Mouse (Mus musculus) midbrain, embryonic 12.5 days (tissue): ENCODE data around the gene Pacsin3. TPM values are rescaled to one million over a fixed set of nuclear protein-coding genes. Genes with fewer than 3 reads are reported as not detected.

Experiments used
- ATAC-seq: fragments of 200-750 bp; cut with Nextera tagmentation; 2 replicates; pipeline ENCODE4 v1.8.0; 2017; ENCODE audit warnings: low read depth, moderate TSS enrichment, moderate library complexity; ENCODE audit not compliant: low FRiP score
- H3K27ac ChIP-seq: fragments of 300-500 bp; sonication (generic); replicated peaks from 2 replicates; pipeline ENCODE4 v1.5.1; 2016; ENCODE audit warnings: mild to moderate bottlenecking
- H3K27me3 ChIP-seq: fragments of 300-500 bp; sonication (generic); 2 replicates; pipeline ENCODE4 v1.6.1; 2016; ENCODE audit warnings: mild to moderate bottlenecking
- H3K36me3 ChIP-seq: fragments of 300-500 bp; sonication (generic); 2 replicates; pipeline ENCODE4 v1.6.1; 2016
- H3K4me1 ChIP-seq: fragments of 300-500 bp; sonication (generic); 2 replicates; pipeline ENCODE4 v1.6.1; 2016
- H3K4me2 ChIP-seq: fragments of 300-500 bp; sonication (generic); replicated peaks from 2 replicates; pipeline ENCODE4 v1.6.1; 2016; ENCODE audit warnings: mild to moderate bottlenecking, moderate library complexity
- H3K4me3 ChIP-seq: fragments of 300-500 bp; sonication (generic); 2 replicates; pipeline ENCODE4 v1.5.1; 2016; ENCODE audit warnings: mild to moderate bottlenecking
- H3K9ac ChIP-seq: fragments of 300-500 bp; sonication (generic); replicated peaks from 2 replicates; pipeline ENCODE4 v1.6.1; 2016; ENCODE audit warnings: mild to moderate bottlenecking, moderate library complexity
- H3K9me3 ChIP-seq: fragments of 300-500 bp; sonication (generic); 2 replicates; pipeline ENCODE4 v1.6.1; 2016; ENCODE audit warnings: mild to moderate bottlenecking
- WGBS: fragments of 180-500 bp; shearing (Covaris S2); methylation state at CpG from one replicate; pipeline ENCODE4 v1.1.7; 2016; 5-methylcytosine and 5-hydroxymethylcytosine counted together
- polyA plus RNA-seq: library from polyadenylated mRNA; unstranded; fragments of >200 nt; fragmentation: Nextera tagmentation; extraction: Ambion mirVana; gene quantifications from 2 replicates; pipeline ENCODE4 v1.2.1, GENCODE M21; 2016

Gene Pacsin3
- polyA plus RNA-seq, 1 experiment from 2014 or later: 31.0 TPM

DNA sequence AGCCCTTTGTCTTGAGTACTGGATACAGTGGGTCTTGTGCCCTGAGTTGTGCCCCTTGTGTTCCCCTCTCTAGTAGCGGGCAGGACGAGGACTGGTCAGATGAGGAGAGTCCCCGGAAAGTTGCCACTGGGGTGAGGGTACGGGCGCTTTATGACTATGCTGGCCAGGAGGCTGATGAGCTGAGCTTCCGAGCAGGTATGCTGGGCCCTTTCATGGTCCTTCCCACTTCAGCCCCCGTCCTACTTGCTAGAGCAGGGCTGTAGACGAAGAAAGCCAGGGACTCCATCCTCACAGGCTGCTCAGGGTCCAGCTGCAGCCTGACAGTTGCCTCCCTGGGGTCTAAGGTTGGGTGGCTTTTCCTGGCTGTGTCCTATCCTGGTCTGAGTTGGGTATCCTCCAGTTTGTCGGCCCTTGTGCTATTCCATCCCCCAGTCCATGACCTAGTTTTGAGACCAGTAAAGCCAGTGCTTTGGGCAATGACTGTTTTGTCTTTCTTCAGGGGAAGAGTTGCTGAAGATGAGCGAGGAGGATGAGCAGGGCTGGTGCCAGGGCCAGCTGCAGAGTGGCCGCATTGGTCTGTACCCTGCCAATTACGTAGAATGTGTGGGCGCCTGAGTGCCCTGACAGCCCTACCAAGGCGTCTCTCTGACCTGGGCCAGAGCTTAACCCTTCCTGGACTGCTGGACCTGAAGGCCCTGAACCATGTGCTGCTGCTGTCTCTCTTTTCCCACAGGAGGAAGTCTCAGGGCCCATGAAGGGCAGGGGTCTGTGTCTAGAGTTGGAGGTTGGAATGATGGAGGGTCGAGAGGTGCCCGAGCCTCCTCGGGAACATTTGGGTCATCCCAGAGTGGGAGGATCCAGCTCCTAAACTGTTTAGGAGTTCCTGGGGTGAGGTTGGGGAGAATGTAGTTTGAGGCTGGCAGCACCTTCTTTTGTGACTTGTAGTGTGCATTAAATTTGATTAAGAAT lies 8.2 kb downstream of the Pacsin3 start:
- Histone ChIP-seq H3K27me3 (no peaks in the 10 kb centered on the region), H3K4me3 (peak overlapping the region; percentile 85), H3K9me3 (no peaks in the 10 kb centered on the region), H3K4me1 (peaks cover 17% of the 10 kb centered on the region), H3K27ac (peak overlapping the region; percentile 92), H3K9ac (peak overlapping the region; percentile 58), H3K36me3 (peaks cover 36% of the 10 kb centered on the region), H3K4me2 (peak overlapping the region; percentile 86)
- 92% methylated on average over 17 of the region's 17 CpGs for WGBS
- no peak for ATAC-seq

DNA sequence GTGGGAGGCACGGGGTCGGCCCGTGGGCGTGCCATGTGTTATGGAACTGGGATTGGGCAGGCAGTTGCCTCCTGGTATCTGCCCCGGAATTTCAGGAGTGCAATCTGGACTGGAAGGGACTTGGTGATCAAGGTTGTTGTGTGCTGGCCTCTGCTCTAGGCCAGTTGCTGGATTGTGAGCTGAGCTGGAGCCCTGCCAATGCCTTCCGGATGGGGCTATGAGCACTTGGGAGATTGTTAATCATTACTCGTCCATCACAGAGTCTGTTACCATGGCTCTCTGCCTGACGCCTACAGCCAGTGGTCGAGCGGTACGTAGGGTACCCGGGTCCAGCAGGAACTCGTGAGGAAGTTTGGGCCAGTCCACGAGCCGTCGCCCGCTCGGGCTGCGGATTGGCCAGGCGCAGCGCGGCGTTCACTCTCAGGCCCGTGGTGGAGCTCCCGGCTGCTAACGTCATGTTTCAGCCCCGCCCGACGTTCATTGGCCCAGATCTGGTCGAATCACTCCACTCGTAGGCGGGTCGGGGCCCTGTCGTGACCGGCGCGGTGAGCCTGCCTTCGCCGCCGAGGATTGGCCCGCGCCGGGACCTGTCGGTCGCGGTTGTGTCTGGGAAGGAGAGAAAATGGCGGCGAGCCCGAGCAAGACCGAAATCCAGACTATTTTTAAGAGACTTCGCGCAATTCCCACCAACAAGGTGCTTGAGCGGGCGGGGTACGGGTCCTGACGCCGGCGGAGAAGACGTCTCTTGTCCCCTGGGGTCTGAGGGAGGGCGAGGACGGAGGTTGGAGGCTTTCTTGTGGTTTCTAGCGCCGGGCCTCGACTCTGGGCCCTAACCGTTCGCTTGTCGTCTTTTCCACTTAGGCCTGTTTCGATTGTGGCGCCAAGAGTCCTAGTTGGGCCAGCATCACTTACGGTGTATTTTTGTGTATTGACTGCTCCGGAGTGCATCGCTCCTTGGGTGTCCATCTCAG lies 9.2 kb downstream of the Pacsin3 start, which contains the start of gene Arfgap2:
TSS of gene Arfgap2 (plus strand) at position 264 of the 971 bp plus-strand sequence.
- Histone ChIP-seq H3K27me3 (no peaks in the 10 kb centered on the region), H3K36me3 (peaks cover 46% of the 10 kb centered on the region), H3K27ac (peak within 1 kb of the TSS; percentile 92), H3K9me3 (no peaks in the 10 kb centered on the region), H3K4me1 (peaks cover 17% of the 10 kb centered on the region), H3K4me2 (peak within 1 kb of the TSS; percentile 86), H3K4me3 (peak within 1 kb of the TSS; percentile 85), H3K9ac (peak within 1 kb of the TSS; percentile 89)
- ATAC-seq: peak; percentile 99
- WGBS: 3% methylated on average over 72 of the region's 72 CpGs

DNA sequence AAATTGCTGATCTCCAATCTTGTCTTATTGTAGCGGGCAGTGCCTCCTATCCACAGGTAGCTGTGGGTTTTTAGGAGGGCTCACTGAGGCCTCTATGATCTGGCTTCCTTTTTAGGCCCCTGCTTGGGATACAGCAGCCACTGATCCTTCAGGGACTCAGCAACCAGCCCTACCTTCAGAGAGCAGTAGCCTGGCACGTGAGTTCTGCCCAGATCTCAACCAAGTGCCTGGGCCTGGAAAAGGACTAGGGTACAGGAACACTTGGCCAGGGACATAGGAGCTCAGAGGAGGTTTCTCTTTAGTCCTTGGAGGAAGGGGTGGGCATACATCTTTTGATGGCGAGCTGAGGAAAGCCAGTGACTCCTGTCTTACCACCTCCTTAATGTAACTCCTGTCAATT lies 12.3 kb downstream of the Pacsin3 start:
- Histone ChIP-seq H3K4me1 (peaks cover 17% of the 10 kb centered on the region), H3K9ac (no peak overlapping the region), H3K9me3 (no peaks in the 10 kb centered on the region), H3K4me2 (no peak overlapping the region), H3K36me3 (peaks cover 66% of the 10 kb centered on the region), H3K27me3 (no peaks in the 10 kb centered on the region), H3K27ac (no peak overlapping the region), H3K4me3 (no peak overlapping the region)
- 94% methylated on average over 3 of the region's 3 CpGs for WGBS
- ATAC-seq: no peak

DNA sequence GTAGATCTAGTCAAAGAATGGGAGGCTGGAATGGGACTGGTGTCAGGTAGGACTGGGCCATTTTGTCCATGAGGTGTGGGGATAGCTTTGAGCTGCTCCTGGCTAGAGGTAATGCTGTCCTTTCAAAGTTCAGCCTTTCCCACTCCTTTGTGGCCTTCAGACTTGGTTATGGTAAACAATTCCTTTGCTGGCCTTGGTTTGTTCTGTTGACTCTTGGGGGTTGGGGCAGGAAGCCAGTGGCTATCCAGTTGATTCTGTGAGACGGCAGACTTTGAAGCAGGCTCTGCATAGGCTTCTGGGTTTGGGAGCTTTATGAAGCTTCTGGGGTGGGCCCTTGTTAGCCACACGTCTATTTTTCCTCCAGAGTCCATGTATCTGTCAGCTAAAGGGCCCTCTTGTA lies 13.0 kb downstream of the Pacsin3 start:
- H3K9ac ChIP-seq: no peak overlapping the region
- peaks cover 17% of the 10 kb centered on the region for H3K4me1 ChIP-seq
- WGBS: 83% methylated on average over 2 of the region's 2 CpGs
- H3K36me3 ChIP-seq: peaks cover 70% of the 10 kb centered on the region
- H3K4me2 ChIP-seq: no peak overlapping the region
- H3K27me3 ChIP-seq: no peaks in the 10 kb centered on the region
- H3K9me3 ChIP-seq: no peaks in the 10 kb centered on the region
- no peak overlapping the region for H3K4me3 ChIP-seq
- no peak for ATAC-seq
- H3K27ac ChIP-seq: no peak overlapping the region

DNA sequence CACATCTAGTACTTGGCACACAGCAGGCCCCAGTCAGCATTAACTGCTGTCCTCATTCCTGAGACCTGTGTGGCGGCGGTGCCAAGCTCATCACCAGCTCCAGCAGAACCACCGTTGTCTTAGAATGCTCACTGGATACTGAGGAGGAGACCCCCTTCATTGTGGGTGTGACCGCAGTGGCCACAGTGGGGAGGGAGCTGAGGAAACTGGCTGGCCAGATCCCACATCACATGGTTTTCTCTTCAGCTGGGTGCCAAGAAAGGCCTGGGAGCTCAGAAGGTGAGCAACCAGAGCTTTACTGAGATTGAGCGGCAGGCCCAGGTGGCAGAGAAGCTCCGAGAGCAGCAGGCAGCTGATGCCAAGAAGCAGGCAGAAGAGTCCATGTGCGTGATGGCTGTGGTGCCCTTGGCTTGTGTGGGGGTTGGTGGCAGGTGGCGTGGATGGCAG lies 14.0 kb downstream of the Pacsin3 start:
- Histone ChIP-seq H3K9me3 (no peaks in the 10 kb centered on the region), H3K4me3 (no peak overlapping the region), H3K4me2 (no peak overlapping the region), H3K36me3 (peaks cover 80% of the 10 kb centered on the region), H3K27ac (no peak overlapping the region), H3K27me3 (no peaks in the 10 kb centered on the region), H3K4me1 (peaks cover 10% of the 10 kb centered on the region), H3K9ac (no peak overlapping the region)
- WGBS: 96% methylated on average over 8 of the region's 8 CpGs
- ATAC-seq: no peak

DNA sequence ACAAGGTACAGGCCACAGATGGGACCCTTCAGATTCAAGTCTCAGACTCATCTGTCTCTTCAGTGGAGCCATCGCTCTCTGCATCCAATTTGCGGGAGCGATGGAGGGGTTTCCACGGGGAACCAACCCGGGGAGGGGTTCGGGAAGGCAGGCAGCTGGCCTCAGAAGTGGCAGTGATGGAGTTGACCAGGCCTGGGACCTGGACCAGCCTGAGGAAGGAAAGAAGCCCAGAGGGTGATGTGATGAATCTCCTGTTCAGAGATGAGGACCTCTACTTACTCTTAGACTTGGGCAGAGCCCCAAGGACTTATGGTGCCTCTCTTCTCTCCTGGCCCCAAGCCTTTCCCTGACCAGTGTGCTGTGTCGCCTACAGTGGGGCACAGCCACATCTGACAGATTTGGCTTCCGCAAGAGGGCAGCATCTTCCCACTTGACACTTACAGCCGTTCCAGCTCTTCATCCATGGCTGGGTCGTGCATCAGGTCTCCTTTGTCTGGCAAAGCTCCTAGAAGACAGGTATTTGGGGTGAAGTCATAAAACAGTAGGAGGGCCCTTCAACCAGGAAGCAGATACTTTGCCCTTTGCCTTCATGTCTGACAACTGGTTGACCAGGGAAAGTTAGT lies 23.1 kb downstream of the Pacsin3 start:
- H3K36me3 ChIP-seq: peaks cover 38% of the 10 kb centered on the region

DNA sequence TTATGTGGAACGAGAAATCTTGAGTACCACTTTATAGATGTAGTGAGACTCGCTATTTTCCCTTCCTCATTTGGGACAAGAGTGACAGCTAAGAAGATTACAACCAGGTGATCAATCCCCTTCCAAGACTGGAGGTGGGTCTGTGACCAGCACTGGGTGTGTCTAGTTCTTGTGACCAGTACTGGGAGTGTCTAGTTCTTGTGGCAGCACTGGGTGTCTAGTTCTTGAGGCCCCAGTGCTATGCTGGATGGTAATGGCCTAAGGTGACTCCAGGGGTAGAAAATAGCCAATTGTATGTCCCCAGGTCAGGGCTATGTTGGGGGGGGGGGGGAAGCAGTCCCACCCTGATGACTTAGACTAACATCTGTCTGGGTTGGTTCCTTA lies 23.6 kb downstream of the Pacsin3 start:
- Histone ChIP-seq H3K27ac (no peak overlapping the region), H3K4me1 (peaks cover 2% of the 10 kb centered on the region; the same call in 1 of the 2 replicates), H3K9me3 (no peaks in the 10 kb centered on the region), H3K4me2 (no peak overlapping the region), H3K4me3 (no peak overlapping the region), H3K27me3 (no peaks in the 10 kb centered on the region), H3K9ac (no peak overlapping the region), H3K36me3 (peaks cover 33% of the 10 kb centered on the region)
- ATAC-seq: no peak
- WGBS: 81% methylated on average over 2 of the region's 2 CpGs

More for the DNA sequence above, 23.1 kb downstream of the Pacsin3 start:
- WGBS: 47% methylated on average over 10 of the region's 10 CpGs
- Histone ChIP-seq H3K27me3 (no peaks in the 10 kb centered on the region), H3K9ac (no peak overlapping the region), H3K4me1 (no peaks in the 10 kb centered on the region), H3K4me3 (no peak overlapping the region), H3K27ac (no peak overlapping the region), H3K9me3 (no peaks in the 10 kb centered on the region), H3K4me2 (no peak overlapping the region)
- peak; percentile 67 for ATAC-seq

DNA sequence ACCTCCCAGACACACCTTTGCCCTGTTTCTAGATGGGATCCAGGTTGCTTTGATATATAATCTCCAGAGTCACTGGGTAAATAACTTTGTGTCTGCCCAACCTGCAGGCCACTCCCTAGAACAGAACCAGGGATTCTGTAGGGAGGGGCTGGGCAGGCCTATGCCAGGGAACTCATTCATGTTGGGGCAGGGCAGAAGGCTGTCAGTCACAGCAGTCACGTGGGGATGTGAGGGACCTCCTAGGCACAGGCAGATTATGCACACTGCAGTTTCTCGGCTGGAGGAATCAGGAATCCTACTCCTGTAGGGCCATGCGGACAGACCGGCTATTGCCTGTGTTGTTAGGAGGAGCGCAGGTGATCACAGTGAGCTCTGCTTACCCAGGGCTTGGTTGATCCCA lies 25.6 kb downstream of the Pacsin3 start:
- Histone ChIP-seq H3K27me3 (no peaks in the 10 kb centered on the region), H3K4me3 (no peak overlapping the region), H3K4me2 (no peak overlapping the region), H3K9me3 (no peaks in the 10 kb centered on the region), H3K36me3 (peaks cover 13% of the 10 kb centered on the region; the same call in 1 of the 2 replicates), H3K9ac (0 out of 2 replicates have a peak overlapping the region, but pooled peaks have one; percentile 15), H3K27ac (no peak overlapping the region), H3K4me1 (peaks cover 3% of the 10 kb centered on the region; the same call in 1 of the 2 replicates)
- ATAC-seq: peak; percentile 48; the same call in 1 of the 2 replicates
- 51% methylated on average over 5 of the region's 5 CpGs for WGBS

DNA sequence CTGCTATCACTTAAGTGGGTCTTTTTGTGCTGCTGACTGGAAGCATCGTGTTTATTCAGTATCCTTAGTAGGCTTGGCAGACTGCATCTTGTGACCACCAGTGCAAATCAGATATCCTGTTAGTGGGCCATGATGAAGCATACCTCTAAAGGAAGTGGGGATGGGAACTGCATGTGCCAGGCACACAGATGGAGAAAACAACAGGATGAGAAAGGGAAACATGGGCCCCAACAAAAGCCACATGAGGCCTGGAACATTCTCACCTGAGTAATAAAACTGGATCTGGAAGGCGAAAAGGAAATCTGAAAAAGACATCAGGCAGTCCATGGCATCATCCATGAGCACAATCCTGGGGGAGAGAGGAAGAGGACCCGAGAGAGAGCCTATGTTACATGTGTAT lies 28.2 kb downstream of the Pacsin3 start:
- Histone ChIP-seq H3K4me3 (no peak overlapping the region), H3K9ac (no peak overlapping the region), H3K27me3 (no peaks in the 10 kb centered on the region), H3K4me1 (peaks cover 3% of the 10 kb centered on the region; the same call in 1 of the 2 replicates), H3K9me3 (no peaks in the 10 kb centered on the region), H3K36me3 (0 out of 2 replicates have a peak, but pooled peaks cover 4% of the 10 kb centered on the region), H3K27ac (no peak overlapping the region), H3K4me2 (no peak overlapping the region)
- WGBS: 94% methylated on average over 3 of the region's 3 CpGs
- no peak for ATAC-seq

DNA sequence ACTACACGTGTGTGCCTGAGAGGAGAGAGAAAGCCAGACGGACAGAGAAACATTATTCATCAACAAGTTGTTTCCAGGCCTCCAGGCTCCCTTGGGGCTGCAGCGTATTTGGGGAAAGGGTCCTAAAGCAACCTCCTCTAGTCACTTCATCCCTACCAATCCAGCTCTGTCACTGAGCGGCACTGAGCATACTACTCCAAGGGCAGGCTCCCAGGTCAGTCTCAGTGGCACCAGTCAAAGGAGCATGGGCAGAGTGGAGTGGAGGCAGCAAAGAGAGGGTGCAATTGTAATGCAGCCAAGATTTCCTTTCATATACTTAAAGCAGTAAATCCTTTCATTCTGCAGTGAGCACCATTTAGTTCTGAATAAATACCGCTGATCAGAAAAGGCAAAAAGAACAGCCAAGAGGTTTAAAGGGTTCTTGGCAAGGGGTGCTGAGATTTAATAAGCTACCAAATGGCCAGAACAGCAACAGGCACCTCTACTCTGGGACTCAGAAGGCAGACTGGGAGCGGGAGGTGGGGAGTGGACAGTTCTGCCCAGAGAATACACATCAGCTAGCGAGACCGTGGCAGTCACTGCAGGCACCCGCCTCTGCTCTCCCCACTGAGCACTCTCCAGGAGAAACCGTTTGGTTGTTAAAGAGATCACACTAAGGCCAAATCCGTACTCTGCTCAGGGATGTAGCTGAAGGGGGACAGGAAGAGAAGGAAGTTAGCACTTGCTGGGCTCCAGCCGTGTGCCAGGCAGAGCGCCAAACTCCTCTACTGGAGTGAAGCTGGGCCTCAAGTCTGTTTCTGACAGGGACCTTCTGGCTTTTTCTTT lies 28.8 kb downstream of the Pacsin3 start:
- no peak overlapping the region for H3K9ac ChIP-seq
- no peaks in the 10 kb centered on the region for H3K27me3 ChIP-seq
- 68% methylated on average over 13 of the region's 13 CpGs for WGBS
- H3K9me3 ChIP-seq: no peaks in the 10 kb centered on the region
- no peak for ATAC-seq
- H3K4me3 ChIP-seq: no peak overlapping the region
- peaks cover 3% of the 10 kb centered on the region; the same call in 1 of the 2 replicates for H3K4me1 ChIP-seq
- H3K36me3 ChIP-seq: 0 out of 2 replicates have a peak, but pooled peaks cover 4% of the 10 kb centered on the region
- no peak overlapping the region for H3K27ac ChIP-seq
- H3K4me2 ChIP-seq: no peak overlapping the region
